Mouse (Mus musculus): ENCODE measurements at regions not wholly inside any gene's neighbourhood (a gene's known extent, or its start where the extent isn't known, plus 50 kb on each side); places are given as distances from the start of the nearest gene placed in this dataset.

GRCm38 (mm10) chr9:42196552-42196951 is 67.5 kb downstream of the Sc5d start:
- in situ Hi-C loops (cut with MboI, MseI), result no loop called here

- in situ Hi-C loops (cut with MboI, MseI), result no loop called here
Observed at GRCm38 (mm10) chr9:42196110-42196509, 67.9 kb downstream of the Sc5d start.

- in situ Hi-C loops (cut with MboI, MseI), result no loop called here
Observed at GRCm38 (mm10) chr9:42195651-42196050, 68.4 kb downstream of the Sc5d start.

- in situ Hi-C loops (cut with MboI, MseI), result no loop called here
Observed at GRCm38 (mm10) chr9:42194939-42195338, 69.1 kb downstream of the Sc5d start.

- in situ Hi-C loops (cut with MboI, MseI), result no loop called here
Observed at GRCm38 (mm10) chr9:42194176-42194575, 69.9 kb downstream of the Sc5d start.

GRCm38 (mm10) chr9:42192967-42193733 is 69.1 kb upstream of the Sorl1 start:
- in situ Hi-C loops (cut with MboI, MseI), result no loop called here

GRCm38 (mm10) chr9:42187371-42188228 is 63.5 kb upstream of the Sorl1 start:
- in situ Hi-C loops (cut with MboI, MseI), result no loop called here

- in situ Hi-C loops (cut with MboI, MseI), result no loop called here
Observed at GRCm38 (mm10) chr9:42184104-42184635, 60.1 kb upstream of the Sorl1 start.

- in situ Hi-C loops (cut with MboI, MseI), result no loop called here
Observed at GRCm38 (mm10) chr9:42183448-42183847, 59.4 kb upstream of the Sorl1 start.

GRCm38 (mm10) chr9:42182400-42182799 is 58.3 kb upstream of the Sorl1 start:
- in situ Hi-C loops (cut with MboI, MseI), result no loop called here

GRCm38 (mm10) chr9:42180152-42180551 is 56.1 kb upstream of the Sorl1 start:
- in situ Hi-C loops (cut with MboI, MseI), result no loop called here

GRCm38 (mm10) chr9:42178759-42179377 is 54.8 kb upstream of the Sorl1 start:
- in situ Hi-C loops (cut with MboI, MseI), result loop anchor here (5.0 kb wide), 1 partner anchor 47 kb away; no protein-coding TSS in a partner anchor

GRCm38 (mm10) chr9:42174349-42174955 is 50.4 kb upstream of the Sorl1 start:
- in situ Hi-C loops (cut with MboI, MseI), result no loop called here
